Mouse (Mus musculus): ENCODE data around the gene Ckap2l. TPM values are rescaled to one million over a fixed set of nuclear protein-coding genes. Genes with fewer than 3 reads are reported as not detected.

Ckap2l gene
- polyA plus RNA-seq, 1 experiment, result 58.1 TPM

DNA sequence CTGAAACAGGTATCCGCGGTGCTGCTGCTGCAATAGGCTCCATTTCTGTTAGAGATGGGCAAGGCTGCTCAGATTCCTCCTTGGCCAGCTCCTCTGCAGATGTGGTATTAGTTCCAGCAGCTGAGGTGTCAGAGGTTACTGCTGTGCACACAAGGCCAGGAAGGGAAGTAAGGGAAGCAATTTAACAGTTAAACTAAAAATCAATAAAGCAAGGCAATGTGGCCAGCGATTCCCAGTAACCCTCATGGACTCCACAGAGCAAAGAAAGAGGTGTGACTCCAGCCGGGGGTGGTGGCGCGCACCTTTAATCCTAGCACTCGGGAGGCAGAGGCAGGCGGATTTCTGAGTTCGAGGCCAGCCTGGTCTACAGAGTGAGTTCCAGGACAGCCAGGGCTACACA, 26.4 kb downstream of the Ckap2l start:
- H3K27ac ChIP-seq (ENCODE audit: insufficient read depth, low read length), result no peak overlapping the region
- no peaks in the 10 kb centered on the region for H3K9me3 ChIP-seq (replicated peaks; ENCODE audit: control insufficient read depth, insufficient read depth, low read length, poor library complexity, severe bottlenecking)
- H3K9ac ChIP-seq (ENCODE audit: low read depth, poor library complexity, severe bottlenecking), result no peak overlapping the region
- H3K4me1 ChIP-seq (ENCODE audit: control insufficient read depth, insufficient read depth, low read length), result no peaks in the 10 kb centered on the region
- H3K27me3 ChIP-seq (ENCODE audit: control insufficient read depth, insufficient read depth, low read length, poor library complexity, severe bottlenecking), result no peaks in the 10 kb centered on the region
- peaks cover 38% of the 10 kb centered on the region for H3K36me3 ChIP-seq (ENCODE audit: control insufficient read depth, insufficient read depth, low read length, poor library complexity, severe bottlenecking)
- no peak overlapping the region for H3K4me3 ChIP-seq (ENCODE audit: low read depth, low read length)
- no peak for TF ChIP-seq POLR2A (IDR thresholded peaks at IDR 0.05; ENCODE audit: insufficient read depth, low read length)
- no peak for TF ChIP-seq CTCF (IDR thresholded peaks at IDR 0.05; ENCODE audit: low read depth, low read length)
- no peak for TF ChIP-seq EP300 (IDR thresholded peaks at IDR 0.05; ENCODE audit: insufficient read depth, low read depth, low read length)

DNA sequence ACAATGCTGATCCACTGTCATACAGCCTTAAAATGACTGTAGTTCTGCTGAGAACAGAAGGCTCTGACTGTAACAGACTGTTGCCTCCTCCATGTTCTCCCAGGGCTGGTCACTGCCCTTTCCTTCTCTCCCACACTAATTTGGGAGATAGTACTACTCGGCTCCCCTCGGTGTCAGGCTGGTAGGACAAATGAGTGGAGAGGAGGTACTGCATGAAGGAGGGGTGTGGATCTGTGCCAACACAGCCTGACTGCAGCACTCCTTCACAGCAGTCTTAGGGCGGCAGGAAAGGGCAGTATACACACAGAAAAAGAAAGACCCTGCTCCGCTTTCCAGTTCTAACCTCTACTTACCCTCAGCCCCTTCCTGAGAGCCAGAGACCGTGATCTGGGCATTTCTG, 27.0 kb downstream of the Ckap2l start:
- no peak overlapping the region for H3K4me3 ChIP-seq (ENCODE audit: low read depth, low read length)
- TF ChIP-seq CTCF (IDR thresholded peaks at IDR 0.05; ENCODE audit: low read depth, low read length), result no peak
- no peak for TF ChIP-seq POLR2A (IDR thresholded peaks at IDR 0.05; ENCODE audit: insufficient read depth, low read length)
- no peak for TF ChIP-seq EP300 (IDR thresholded peaks at IDR 0.05; ENCODE audit: insufficient read depth, low read depth, low read length)
- H3K9me3 ChIP-seq (replicated peaks; ENCODE audit: control insufficient read depth, insufficient read depth, low read length, poor library complexity, severe bottlenecking), result no peaks in the 10 kb centered on the region
- H3K36me3 ChIP-seq (ENCODE audit: control insufficient read depth, insufficient read depth, low read length, poor library complexity, severe bottlenecking), result peaks cover 34% of the 10 kb centered on the region
- H3K9ac ChIP-seq (ENCODE audit: low read depth, poor library complexity, severe bottlenecking), result no peak overlapping the region
- no peaks in the 10 kb centered on the region for H3K27me3 ChIP-seq (ENCODE audit: control insufficient read depth, insufficient read depth, low read length, poor library complexity, severe bottlenecking)
- no peak overlapping the region for H3K27ac ChIP-seq (ENCODE audit: insufficient read depth, low read length)
- H3K4me1 ChIP-seq (ENCODE audit: control insufficient read depth, insufficient read depth, low read length), result no peaks in the 10 kb centered on the region

DNA sequence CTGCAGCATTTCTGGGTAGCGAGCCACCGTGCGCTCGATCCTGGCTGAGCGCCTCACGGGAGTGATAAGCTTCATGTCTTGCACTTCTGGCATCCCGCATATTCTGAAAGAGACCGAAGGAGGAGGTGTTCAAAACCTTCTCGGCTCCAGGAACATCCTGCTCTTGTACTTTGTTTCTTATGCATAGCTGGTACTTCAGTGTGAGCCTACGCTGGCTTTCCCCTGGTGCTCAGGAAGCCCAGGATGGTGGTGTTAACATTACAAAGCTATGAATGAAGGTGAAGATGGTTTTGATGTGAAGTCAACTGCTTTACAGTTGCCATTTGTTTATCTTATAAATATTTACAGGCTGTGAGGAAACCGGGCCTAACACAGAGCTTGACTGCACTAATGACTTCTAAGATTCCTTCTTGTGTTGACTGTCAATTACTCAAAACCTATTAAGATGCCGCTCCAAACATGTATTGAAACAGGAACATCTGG, 27.8 kb downstream of the Ckap2l start:
- no peak overlapping the region for H3K27ac ChIP-seq (ENCODE audit: insufficient read depth, low read length)
- H3K4me1 ChIP-seq (ENCODE audit: control insufficient read depth, insufficient read depth, low read length), result no peaks in the 10 kb centered on the region
- no peaks in the 10 kb centered on the region for H3K9me3 ChIP-seq (replicated peaks; ENCODE audit: control insufficient read depth, insufficient read depth, low read length, poor library complexity, severe bottlenecking)
- no peak overlapping the region for H3K9ac ChIP-seq (ENCODE audit: low read depth, poor library complexity, severe bottlenecking)
- TF ChIP-seq POLR2A (IDR thresholded peaks at IDR 0.05; ENCODE audit: insufficient read depth, low read length) (no peak), EP300 (IDR thresholded peaks at IDR 0.05; ENCODE audit: insufficient read depth, low read depth, low read length) (no peak), CTCF (IDR thresholded peaks at IDR 0.05; ENCODE audit: low read depth, low read length) (no peak)
- no peaks in the 10 kb centered on the region for H3K27me3 ChIP-seq (ENCODE audit: control insufficient read depth, insufficient read depth, low read length, poor library complexity, severe bottlenecking)
- peaks cover 28% of the 10 kb centered on the region for H3K36me3 ChIP-seq (ENCODE audit: control insufficient read depth, insufficient read depth, low read length, poor library complexity, severe bottlenecking)
- H3K4me3 ChIP-seq (ENCODE audit: low read depth, low read length), result no peak overlapping the region

DNA sequence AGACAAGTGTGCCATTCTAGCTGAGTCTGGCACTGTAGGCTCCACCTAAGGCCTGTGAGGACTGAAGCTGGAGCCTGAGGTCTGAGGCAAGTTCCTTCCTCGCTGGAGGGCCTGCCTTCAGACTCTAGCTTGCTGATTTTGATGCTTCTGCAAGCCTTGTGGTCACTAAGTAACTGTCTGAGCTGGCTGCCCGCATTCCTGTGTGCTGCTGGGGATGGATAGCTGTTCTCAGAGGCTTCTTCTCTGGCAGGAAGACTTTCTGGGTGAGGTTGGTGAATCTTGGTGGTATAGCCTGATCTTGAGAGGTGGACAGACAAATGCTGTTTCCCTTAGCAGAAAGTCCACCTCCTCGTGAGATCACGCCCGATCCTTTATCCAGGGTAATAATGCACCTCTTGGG, 29.3 kb downstream of the Ckap2l start:
- Histone ChIP-seq H3K27ac (ENCODE audit: insufficient read depth, low read length) (no peak overlapping the region), H3K9me3 (replicated peaks; ENCODE audit: control insufficient read depth, insufficient read depth, low read length, poor library complexity, severe bottlenecking) (no peaks in the 10 kb centered on the region), H3K9ac (ENCODE audit: low read depth, poor library complexity, severe bottlenecking) (no peak overlapping the region), H3K4me3 (ENCODE audit: low read depth, low read length) (no peak overlapping the region), H3K36me3 (ENCODE audit: control insufficient read depth, insufficient read depth, low read length, poor library complexity, severe bottlenecking) (peaks cover 23% of the 10 kb centered on the region), H3K27me3 (ENCODE audit: control insufficient read depth, insufficient read depth, low read length, poor library complexity, severe bottlenecking) (no peaks in the 10 kb centered on the region), H3K4me1 (ENCODE audit: control insufficient read depth, insufficient read depth, low read length) (no peaks in the 10 kb centered on the region)
- TF ChIP-seq POLR2A (IDR thresholded peaks at IDR 0.05; ENCODE audit: insufficient read depth, low read length) (no peak), CTCF (IDR thresholded peaks at IDR 0.05; ENCODE audit: low read depth, low read length) (no peak)

DNA sequence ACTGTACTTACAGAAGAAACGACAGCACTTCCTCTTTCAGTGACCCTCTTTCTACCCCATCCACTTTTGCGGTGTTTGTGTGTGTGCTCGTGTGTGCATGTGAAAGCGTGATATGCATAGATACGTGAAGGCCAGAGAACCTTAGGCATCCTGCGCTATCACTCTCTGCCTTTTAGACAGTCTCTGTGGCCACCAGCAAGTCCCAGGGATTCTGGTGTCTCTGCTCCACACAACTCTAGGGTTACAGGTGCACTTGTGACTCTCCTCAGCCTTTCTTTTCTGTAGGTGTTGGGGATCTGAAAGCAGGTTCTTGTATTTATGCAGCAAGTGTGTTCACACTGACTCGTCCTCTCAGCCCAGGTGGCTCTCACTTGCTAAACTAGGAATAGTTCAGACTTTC, 31.7 kb downstream of the Ckap2l start:
- H3K4me1 ChIP-seq (ENCODE audit: control insufficient read depth, insufficient read depth, low read length), result no peaks in the 10 kb centered on the region
- H3K9me3 ChIP-seq (replicated peaks; ENCODE audit: control insufficient read depth, insufficient read depth, low read length, poor library complexity, severe bottlenecking), result no peaks in the 10 kb centered on the region
- H3K9ac ChIP-seq (ENCODE audit: low read depth, poor library complexity, severe bottlenecking), result no peak overlapping the region
- H3K27me3 ChIP-seq (ENCODE audit: control insufficient read depth, insufficient read depth, low read length, poor library complexity, severe bottlenecking), result no peaks in the 10 kb centered on the region
- peaks cover 11% of the 10 kb centered on the region for H3K36me3 ChIP-seq (ENCODE audit: control insufficient read depth, insufficient read depth, low read length, poor library complexity, severe bottlenecking)
- TF ChIP-seq EP300 (IDR thresholded peaks at IDR 0.05; ENCODE audit: insufficient read depth, low read depth, low read length), result no peak
- TF ChIP-seq POLR2A (IDR thresholded peaks at IDR 0.05; ENCODE audit: insufficient read depth, low read length), result no peak
- no peak for TF ChIP-seq CTCF (IDR thresholded peaks at IDR 0.05; ENCODE audit: low read depth, low read length)
- no peak overlapping the region for H3K4me3 ChIP-seq (ENCODE audit: low read depth, low read length)
- no peak overlapping the region for H3K27ac ChIP-seq (ENCODE audit: insufficient read depth, low read length)

DNA sequence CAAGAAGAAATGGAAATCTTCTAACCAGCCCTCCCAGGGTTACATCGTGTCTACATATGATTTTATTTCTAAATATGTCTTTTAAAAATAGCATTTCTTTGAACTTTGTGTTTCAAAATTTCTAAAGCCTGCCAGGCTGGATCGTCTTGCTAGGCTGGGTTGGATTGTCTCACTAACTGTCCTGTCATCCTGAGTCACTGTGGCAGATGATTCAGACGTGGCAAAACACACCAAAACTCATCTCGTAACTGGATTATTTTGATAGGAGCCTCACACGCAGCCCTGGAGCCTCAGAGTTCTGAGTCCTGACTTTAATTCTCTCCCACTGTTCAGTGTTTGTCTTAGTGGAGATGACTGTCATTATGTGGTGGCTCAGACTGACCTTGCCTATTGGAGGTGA, 33.9 kb downstream of the Ckap2l start:
- Histone ChIP-seq H3K9ac (ENCODE audit: low read depth, poor library complexity, severe bottlenecking) (no peak overlapping the region), H3K4me3 (ENCODE audit: low read depth, low read length) (no peak overlapping the region), H3K36me3 (ENCODE audit: control insufficient read depth, insufficient read depth, low read length, poor library complexity, severe bottlenecking) (no peaks in the 10 kb centered on the region; the same call in none of the 2 replicates), H3K4me1 (ENCODE audit: control insufficient read depth, insufficient read depth, low read length) (no peaks in the 10 kb centered on the region), H3K27me3 (ENCODE audit: control insufficient read depth, insufficient read depth, low read length, poor library complexity, severe bottlenecking) (no peaks in the 10 kb centered on the region), H3K27ac (ENCODE audit: insufficient read depth, low read length) (no peak overlapping the region), H3K9me3 (replicated peaks; ENCODE audit: control insufficient read depth, insufficient read depth, low read length, poor library complexity, severe bottlenecking) (no peaks in the 10 kb centered on the region)
- no peak for TF ChIP-seq EP300 (IDR thresholded peaks at IDR 0.05; ENCODE audit: insufficient read depth, low read depth, low read length)
- TF ChIP-seq CTCF (IDR thresholded peaks at IDR 0.05; ENCODE audit: low read depth, low read length), result no peak
- no peak for TF ChIP-seq POLR2A (IDR thresholded peaks at IDR 0.05; ENCODE audit: insufficient read depth, low read length)
